Mouse (Mus musculus) limb, embryonic 15.5 days (tissue): ENCODE data around the gene Mre11a. TPM values are rescaled to one million over a fixed set of nuclear protein-coding genes. Genes with fewer than 3 reads are reported as not detected.

Source experiments
- ATAC-seq: fragments of 200-750 bp; cut with Nextera tagmentation; 2 replicates; pipeline ENCODE4 v1.8.0; 2017; ENCODE audit warnings: low read depth, moderate TSS enrichment; ENCODE audit not compliant: insufficient number of reproducible peaks, low FRiP score, low TSS enrichment
- H3K27ac ChIP-seq: fragments of 300-500 bp; sonication (generic); 2 replicates; pipeline ENCODE4 v1.5.1; 2015; ENCODE audit warnings: moderate library complexity, mild to moderate bottlenecking, inconsistent platforms
- H3K27me3 ChIP-seq: fragments of 300-500 bp; sonication (generic); 2 replicates; pipeline ENCODE4 v1.6.1; 2015; ENCODE audit warnings: inconsistent platforms
- H3K36me3 ChIP-seq: fragments of 300-500 bp; sonication (generic); 2 replicates; pipeline ENCODE4 v1.6.1; 2015; ENCODE audit warnings: inconsistent platforms
- H3K4me1 ChIP-seq: fragments of 300-500 bp; sonication (generic); 2 replicates; pipeline ENCODE4 v1.6.1; 2015; ENCODE audit warnings: inconsistent platforms
- H3K4me2 ChIP-seq: fragments of 300-500 bp; sonication (generic); 2 replicates; pipeline ENCODE4 v1.6.1; 2015; ENCODE audit warnings: mild to moderate bottlenecking, inconsistent platforms
- H3K4me3 ChIP-seq: fragments of 300-500 bp; sonication (generic); 2 replicates; pipeline ENCODE4 v1.5.1; 2015; ENCODE audit warnings: mild to moderate bottlenecking, inconsistent platforms
- H3K9ac ChIP-seq: fragments of 300-500 bp; sonication (generic); 2 replicates; pipeline ENCODE4 v1.6.1; 2015; ENCODE audit warnings: inconsistent platforms
- H3K9me3 ChIP-seq: fragments of 300-500 bp; sonication (generic); 2 replicates; pipeline ENCODE4 v1.6.1; 2016; ENCODE audit warnings: inconsistent platforms
- WGBS: fragments of 180-500 bp; shearing (Covaris S2); methylation state at CpG from one replicate; pipeline ENCODE4 v1.1.7; 2015; 5-methylcytosine and 5-hydroxymethylcytosine counted together
- polyA plus RNA-seq: library from polyadenylated mRNA; unstranded; fragments of >200 nt; fragmentation: Nextera tagmentation; extraction: Ambion mirVana; gene quantifications from 2 replicates; pipeline ENCODE4 v1.2.1, GENCODE M21; 2015

Gene Mre11a
- 19.8 and 21.5 TPM in 2 replicates for polyA plus RNA-seq

DNA sequence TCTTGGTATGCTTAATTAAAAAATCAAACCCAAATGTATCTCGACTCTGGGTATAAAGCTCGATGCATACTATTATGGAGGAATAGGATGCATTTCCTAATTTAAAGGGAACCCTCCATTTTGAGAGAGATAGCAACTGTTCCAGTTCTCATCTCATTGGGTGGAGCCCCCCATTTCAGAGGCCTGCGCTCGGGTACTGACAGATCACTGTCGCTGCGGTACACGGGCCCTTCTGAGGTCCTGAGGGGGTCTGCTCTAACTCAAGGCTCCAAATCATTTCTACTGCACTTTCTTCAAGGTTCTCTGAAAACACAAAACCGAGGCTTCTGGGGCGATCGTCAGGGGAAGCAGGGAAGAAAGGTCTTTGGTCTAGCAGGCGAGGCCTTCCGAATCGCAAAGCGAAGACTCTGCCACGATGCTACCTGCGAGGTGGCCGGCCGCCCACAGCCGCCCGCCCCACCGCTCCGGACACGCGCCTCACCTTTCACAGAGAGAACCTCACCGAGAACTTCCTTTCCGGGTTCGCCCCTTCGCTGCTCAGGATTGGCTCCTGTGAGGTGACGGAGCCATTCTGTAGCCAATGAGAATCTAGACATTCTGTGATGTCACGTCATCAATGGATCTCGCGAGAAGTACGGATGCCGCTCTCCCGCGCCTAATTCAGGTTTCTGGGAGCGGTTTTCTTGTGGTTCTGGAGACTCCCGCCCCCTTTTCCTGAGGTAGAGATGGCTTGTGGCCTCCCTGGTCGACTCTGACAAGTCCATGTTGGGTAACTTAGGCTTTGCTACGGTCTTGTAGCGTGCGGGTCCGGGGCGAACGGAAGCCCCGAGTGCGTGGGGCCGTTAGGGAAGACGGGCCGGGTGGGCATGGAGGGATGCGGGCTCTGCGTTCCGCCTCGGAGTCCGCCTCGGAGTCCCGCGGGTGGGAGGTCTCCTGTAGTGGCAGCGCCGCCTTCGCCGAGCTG is at the start of gene Mre11a, which contains the start of gene Ankrd49:
TSS of gene Mre11a (plus strand) at position 616 of the 964 bp plus-strand sequence.
TSS of gene Ankrd49 (minus strand) at position 818 of the 964 bp plus-strand sequence.
- H3K36me3 ChIP-seq = peaks cover 43% of the 10 kb centered on the region
- WGBS = under 1% methylated on average over 62 of the region's 62 CpGs

DNA sequence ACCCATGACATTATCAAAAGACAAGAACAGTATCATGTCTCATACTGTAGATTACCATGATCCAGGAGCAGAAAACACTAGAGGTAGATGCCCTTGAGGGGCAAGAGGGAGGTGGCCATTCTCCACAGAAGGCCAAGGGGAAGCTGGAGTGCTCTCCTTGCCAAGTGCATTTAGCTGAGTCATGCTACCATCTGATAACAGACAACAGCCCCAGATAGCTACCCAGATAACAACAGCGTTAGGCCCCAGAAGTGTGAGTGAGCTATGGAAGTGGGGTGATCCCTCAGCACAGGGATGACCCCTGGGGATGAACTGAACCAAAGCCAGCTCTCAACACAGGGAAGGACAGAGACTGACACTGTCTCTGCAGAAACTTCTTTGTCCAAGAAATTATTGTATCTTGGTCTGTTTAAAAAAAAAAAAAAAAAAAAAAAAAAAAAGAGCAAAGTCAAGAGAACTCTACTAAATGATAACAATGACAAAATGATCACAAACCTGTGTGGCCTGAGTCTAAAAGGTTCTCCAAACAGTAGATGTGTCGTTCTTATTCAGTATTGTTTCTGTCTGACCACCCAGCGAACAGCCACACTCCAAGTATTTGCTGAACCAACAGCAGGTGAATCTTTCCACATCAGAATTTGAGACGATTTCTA is 44.8 kb upstream of the Mre11a start:
- Histone ChIP-seq H3K4me2 (no peak overlapping the region), H3K36me3 (no peaks in the 10 kb centered on the region), H3K9ac (no peak overlapping the region), H3K27ac (no peak overlapping the region), H3K4me1 (no peaks in the 10 kb centered on the region), H3K4me3 (no peak overlapping the region), H3K9me3 (no peaks in the 10 kb centered on the region), H3K27me3 (no peaks in the 10 kb centered on the region)
- 77% methylated on average over 4 of the region's 4 CpGs for WGBS
- no peak for ATAC-seq

More for the DNA sequence above, at the start of gene Mre11a, which contains the start of gene Ankrd49:
- Histone ChIP-seq H3K4me3 (peak within 1 kb of the TSS; percentile 73), H3K27ac (peak within 1 kb of the TSS; percentile 97), H3K27me3 (no peaks in the 10 kb centered on the region), H3K9ac (peak within 1 kb of the TSS; percentile 76), H3K9me3 (no peaks in the 10 kb centered on the region), H3K4me1 (peaks cover 5% of the 10 kb centered on the region; the same call in 1 of the 2 replicates), H3K4me2 (peak within 1 kb of the TSS; percentile 54)
- peak; percentile 97 for ATAC-seq

DNA sequence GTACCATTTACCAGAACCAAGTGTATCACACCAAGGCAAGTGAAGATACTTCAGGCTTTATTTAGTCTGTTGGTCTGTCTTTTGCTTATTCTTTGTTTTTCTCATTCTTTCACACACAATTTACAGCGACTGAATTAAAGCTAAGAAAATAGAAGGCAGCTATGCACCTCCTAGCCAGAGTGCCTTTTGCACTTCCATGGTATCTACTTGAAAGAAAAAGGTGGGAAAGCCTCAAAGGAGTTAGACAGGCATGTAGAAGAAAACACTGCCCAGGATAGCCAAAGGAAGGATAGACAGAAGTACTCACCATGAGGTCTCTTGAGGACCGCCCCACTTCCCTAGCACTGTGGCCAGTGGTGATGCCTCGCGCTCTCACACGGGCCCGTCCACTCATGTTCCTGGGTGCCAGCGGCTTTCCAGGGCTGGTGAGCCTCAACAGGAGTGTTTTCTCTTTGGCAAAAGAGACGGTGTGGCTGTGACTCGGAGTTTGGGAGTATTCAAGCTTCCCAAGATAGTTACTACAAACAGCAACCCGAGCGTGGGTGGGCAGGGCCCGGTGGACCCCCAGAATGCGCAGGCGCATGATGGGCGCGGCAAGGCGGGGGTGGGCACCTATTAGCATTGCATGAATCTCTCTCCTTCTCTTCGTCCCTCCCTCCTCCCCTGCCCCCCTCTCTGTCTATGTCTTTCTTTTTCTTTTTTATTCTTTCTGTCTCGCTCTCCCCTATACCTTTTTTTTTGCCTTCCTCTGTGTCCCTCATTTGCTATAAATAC is 44.1 kb upstream of the Mre11a start, which contains the start of gene Piwil4:
TSS of gene Piwil4 (minus strand) at position 583 of the 774 bp plus-strand sequence.
- Histone ChIP-seq H3K9ac (no peak within 1 kb of the TSS), H3K27ac (no peak within 1 kb of the TSS), H3K4me3 (no peak within 1 kb of the TSS), H3K36me3 (no peaks in the 10 kb centered on the region), H3K9me3 (no peaks in the 10 kb centered on the region), H3K4me2 (no peak within 1 kb of the TSS), H3K4me1 (no peaks in the 10 kb centered on the region), H3K27me3 (no peaks in the 10 kb centered on the region)
- WGBS = 85% methylated on average over 19 of the region's 19 CpGs
- ATAC-seq = no peak

DNA sequence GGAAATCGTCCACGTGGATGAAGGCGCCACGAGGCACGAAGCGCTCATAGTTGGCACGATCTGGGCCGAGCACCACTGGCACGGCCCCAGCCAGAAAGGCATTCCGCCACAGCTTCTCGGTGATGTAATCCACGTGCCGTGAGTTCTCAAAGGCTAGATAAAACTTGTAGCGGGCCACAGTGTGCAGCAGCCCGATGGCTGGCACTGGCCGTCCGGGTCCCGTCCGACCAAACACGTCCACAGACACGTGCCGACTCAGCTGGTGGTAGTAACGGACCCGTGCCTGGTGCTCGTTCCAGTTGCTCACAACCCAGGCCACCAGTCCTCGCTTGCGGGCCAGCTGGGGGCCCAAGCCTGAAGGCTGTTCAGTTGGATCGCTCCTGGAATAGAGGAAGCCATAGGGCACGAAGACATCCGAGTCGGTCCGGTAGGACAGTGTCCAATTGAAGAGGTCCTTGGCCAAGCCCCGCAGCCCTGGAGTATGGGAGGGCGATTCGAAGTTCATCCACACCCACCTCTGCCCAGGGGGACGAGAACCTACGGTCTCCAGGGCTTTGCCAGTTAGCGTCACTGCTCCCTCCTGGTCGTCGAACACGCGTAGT is 33.5 kb upstream of the Mre11a start:
- 59% methylated on average over 42 of the region's 42 CpGs for WGBS
- Histone ChIP-seq H3K27ac (no peak overlapping the region), H3K9me3 (no peaks in the 10 kb centered on the region), H3K27me3 (no peaks in the 10 kb centered on the region), H3K4me3 (peak overlapping the region; percentile 54), H3K4me2 (peak overlapping the region; percentile 96), H3K36me3 (no peaks in the 10 kb centered on the region), H3K9ac (peak overlapping the region; percentile 56), H3K4me1 (peaks cover 14% of the 10 kb centered on the region)
- peak; percentile 38; the same call in 1 of the 2 replicates for ATAC-seq

DNA sequence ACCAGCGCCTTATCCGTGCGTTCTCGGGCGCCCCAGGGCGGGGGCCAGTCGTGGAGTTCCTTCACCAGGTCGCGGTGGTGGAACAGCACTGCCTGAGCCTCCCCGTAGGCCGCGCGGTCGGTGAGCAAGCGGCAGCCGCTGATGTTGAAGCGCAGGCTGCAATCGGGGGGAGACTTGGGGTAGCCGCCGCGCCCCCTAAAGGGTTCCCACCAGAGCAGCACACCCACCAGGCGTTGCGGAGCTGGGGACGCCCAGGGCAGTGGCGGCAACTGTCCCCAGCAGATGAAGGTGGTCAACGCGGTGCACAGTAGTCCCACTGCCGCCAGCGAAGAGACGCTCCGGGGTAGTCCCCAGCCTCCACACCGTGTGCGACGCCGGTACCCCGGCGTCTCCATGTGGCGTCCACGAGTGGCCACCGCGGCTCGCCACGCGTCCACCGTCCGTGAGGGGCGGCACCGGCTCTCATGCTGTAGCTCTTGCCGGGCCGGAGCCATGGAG is 32.9 kb upstream of the Mre11a start:
- peak overlapping the region; percentile 54 for H3K4me3 ChIP-seq
- peaks cover 14% of the 10 kb centered on the region for H3K4me1 ChIP-seq
- H3K27me3 ChIP-seq = no peaks in the 10 kb centered on the region
- H3K9ac ChIP-seq = peak overlapping the region; percentile 56
- peak overlapping the region; percentile 96 for H3K4me2 ChIP-seq
- no peak overlapping the region for H3K27ac ChIP-seq
- H3K9me3 ChIP-seq = no peaks in the 10 kb centered on the region
- H3K36me3 ChIP-seq = no peaks in the 10 kb centered on the region
- ATAC-seq = peak; percentile 56
- WGBS = 1% methylated on average over 46 of the region's 50 CpGs

DNA sequence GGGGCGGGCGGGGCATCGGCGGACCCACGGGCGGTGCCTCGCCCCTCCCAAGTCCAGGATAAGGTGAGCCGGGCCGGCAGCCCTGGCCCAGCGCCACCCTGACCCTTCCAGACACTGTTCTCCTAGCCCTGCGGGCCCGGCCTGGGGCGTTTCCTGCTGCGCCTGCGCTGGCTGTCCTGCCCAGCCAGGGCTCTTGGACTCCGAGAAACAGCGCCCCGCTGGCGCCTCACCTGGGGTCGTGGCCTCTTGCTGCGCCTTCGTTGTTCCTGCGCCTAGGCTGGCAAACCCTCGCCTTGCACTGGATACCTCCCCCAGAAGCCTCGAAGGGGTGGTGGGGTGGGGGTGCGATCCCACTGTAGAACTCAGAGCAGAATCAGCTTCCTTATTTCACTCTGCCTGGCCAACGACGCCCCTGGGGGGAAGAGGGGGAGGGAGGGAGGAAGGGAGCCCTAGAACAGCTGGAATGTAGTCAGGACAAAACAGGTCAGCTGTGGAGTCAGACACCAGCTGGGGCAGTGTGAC is 32.4 kb upstream of the Mre11a start, which contains the start of gene Fut4:
TSS of gene Fut4 (minus strand) at position 393 of the 522 bp plus-strand sequence.
- H3K36me3 ChIP-seq = no peaks in the 10 kb centered on the region
- H3K27ac ChIP-seq = no peak within 1 kb of the TSS
- H3K4me2 ChIP-seq = peak within 1 kb of the TSS; percentile 96
- under 1% methylated on average over 27 of the region's 28 CpGs for WGBS
- peak; percentile 49 for ATAC-seq
- H3K4me3 ChIP-seq = peak within 1 kb of the TSS; percentile 54
- H3K9ac ChIP-seq = peak within 1 kb of the TSS; percentile 56
- no peaks in the 10 kb centered on the region for H3K27me3 ChIP-seq
- H3K4me1 ChIP-seq = peaks cover 14% of the 10 kb centered on the region
- no peaks in the 10 kb centered on the region for H3K9me3 ChIP-seq

DNA sequence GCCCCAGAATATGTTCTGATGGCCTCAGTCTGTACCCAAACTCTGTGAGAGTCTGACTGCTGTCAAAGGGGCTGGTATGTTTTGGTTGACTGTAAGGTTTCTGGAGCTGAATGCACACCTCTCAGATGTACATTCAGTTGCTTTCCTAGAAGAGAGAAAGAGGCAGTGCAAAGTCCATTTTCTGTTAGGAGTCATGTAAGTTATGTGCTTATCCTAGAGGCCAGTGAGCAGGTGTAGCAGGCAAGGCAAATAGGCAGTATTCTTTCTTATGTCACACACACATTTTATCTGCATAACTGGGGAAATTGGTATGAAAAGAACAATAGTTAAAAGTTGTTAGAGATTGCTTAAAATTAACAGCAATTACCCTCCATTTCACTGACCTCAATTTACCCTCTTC is 30.5 kb upstream of the Mre11a start:
- H3K27me3 ChIP-seq = no peaks in the 10 kb centered on the region
- no peaks in the 10 kb centered on the region for H3K36me3 ChIP-seq
- no peak overlapping the region for H3K4me3 ChIP-seq
- no peaks in the 10 kb centered on the region for H3K9me3 ChIP-seq
- H3K9ac ChIP-seq = no peak overlapping the region
- H3K4me2 ChIP-seq = no peak overlapping the region
- no peak overlapping the region for H3K27ac ChIP-seq
- no peak for ATAC-seq
- peaks cover 14% of the 10 kb centered on the region for H3K4me1 ChIP-seq

DNA sequence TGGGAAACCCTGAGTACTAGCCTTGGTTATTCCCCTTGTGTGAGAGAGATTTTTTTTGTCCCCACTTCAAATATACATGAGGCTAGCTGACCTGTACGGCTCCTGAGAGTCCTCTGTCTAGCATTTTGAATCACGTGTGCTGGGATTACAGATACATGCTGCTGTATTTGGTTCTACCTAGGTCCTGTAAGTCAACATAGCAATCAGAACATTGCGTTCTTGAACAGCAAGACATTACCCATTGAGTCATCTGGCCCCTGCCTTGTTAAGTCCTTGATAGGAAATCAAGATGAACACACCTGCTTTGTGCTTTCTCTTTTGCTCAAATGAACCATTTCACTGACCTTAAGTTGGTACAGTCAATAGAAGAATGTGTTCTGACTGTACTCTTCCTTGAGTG is 30.0 kb upstream of the Mre11a start:
- Histone ChIP-seq H3K36me3 (no peaks in the 10 kb centered on the region), H3K27ac (no peak overlapping the region), H3K4me3 (no peak overlapping the region), H3K9me3 (no peaks in the 10 kb centered on the region), H3K9ac (no peak overlapping the region), H3K4me1 (peaks cover 14% of the 10 kb centered on the region), H3K4me2 (no peak overlapping the region), H3K27me3 (no peaks in the 10 kb centered on the region)
- 81% methylated on average over 3 of the region's 3 CpGs for WGBS
- ATAC-seq = no peak

DNA sequence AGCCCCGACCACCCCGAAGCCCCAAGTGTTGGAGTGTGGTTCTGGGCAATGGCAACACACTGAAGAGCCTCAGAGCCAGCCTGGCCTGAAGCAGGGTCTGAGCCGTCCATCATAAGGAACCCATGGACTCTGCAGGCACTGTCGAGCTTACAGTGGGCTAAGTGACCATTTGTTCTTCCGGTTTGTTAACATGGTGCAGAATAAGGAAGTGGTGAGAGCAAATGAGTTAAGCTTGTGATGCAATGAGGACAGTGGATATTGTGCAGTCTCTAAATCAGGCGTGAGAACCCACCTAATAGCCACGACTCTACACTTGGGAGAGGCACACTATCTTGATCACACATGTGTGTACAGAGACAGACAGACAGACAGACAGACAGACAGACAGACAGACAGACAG is 25.9 kb upstream of the Mre11a start:
- H3K9me3 ChIP-seq = no peaks in the 10 kb centered on the region
- H3K27me3 ChIP-seq = 0 out of 2 replicates have a peak, but pooled peaks cover 2% of the 10 kb centered on the region
- no peak overlapping the region for H3K4me2 ChIP-seq
- H3K27ac ChIP-seq = no peak overlapping the region
- ATAC-seq = no peak
- H3K4me1 ChIP-seq = no peaks in the 10 kb centered on the region
- no peaks in the 10 kb centered on the region for H3K36me3 ChIP-seq
- H3K9ac ChIP-seq = no peak overlapping the region
- 67% methylated on average over 7 of the region's 7 CpGs for WGBS
- H3K4me3 ChIP-seq = no peak overlapping the region

DNA sequence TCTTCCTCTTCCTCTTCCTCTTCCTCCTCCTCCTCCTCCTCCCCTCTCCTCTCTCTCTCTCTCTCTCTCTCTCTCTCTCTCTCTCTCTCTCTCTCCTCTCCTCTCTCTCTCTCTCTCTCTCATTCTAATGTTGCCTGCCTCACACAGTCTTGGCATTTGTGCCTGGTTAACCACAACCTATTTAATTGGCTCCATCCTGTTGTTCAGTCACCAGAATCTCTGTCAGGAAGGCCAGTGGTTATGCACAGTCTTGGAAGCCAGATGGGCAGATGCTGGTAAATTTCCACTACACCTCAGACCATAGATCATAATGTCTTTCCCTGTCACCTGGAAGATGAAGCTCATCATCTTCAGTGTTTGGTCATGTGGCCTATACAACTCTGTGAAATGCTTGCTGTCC is 25.2 kb upstream of the Mre11a start:
- Histone ChIP-seq H3K27me3 (0 out of 2 replicates have a peak, but pooled peaks cover 2% of the 10 kb centered on the region), H3K9ac (no peak overlapping the region), H3K4me3 (no peak overlapping the region), H3K4me1 (no peaks in the 10 kb centered on the region), H3K9me3 (no peaks in the 10 kb centered on the region), H3K36me3 (no peaks in the 10 kb centered on the region), H3K4me2 (no peak overlapping the region), H3K27ac (no peak overlapping the region)
- ATAC-seq = no peak

DNA sequence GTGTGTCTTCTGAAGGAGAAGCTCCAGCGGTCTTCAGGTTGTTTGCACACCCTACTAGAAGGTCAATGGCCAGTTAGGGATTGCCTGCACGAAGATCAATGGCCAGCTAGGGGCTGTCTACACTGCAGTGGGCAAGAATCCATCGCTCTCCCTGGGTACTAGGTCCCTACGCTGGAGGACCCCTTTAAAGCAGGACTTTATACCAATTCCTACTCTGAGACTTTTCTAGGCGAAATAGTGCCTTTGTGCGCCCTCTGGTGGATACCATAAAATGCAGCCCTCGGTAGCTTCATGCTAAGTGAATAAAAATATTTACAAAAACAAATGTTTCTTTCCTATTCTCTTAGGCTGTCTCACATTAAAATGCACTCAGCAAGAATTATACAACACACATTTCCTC is 19.7 kb upstream of the Mre11a start:
- no peaks in the 10 kb centered on the region for H3K9me3 ChIP-seq
- H3K9ac ChIP-seq = no peak overlapping the region
- H3K4me3 ChIP-seq = no peak overlapping the region
- no peak overlapping the region for H3K27ac ChIP-seq
- peaks cover 5% of the 10 kb centered on the region; the same call in 1 of the 2 replicates for H3K4me1 ChIP-seq
- no peaks in the 10 kb centered on the region for H3K36me3 ChIP-seq
- ATAC-seq = no peak
- H3K27me3 ChIP-seq = peaks cover 8% of the 10 kb centered on the region; the same call in 1 of the 2 replicates
- WGBS = 23% methylated on average over 7 of the region's 7 CpGs
- H3K4me2 ChIP-seq = no peak overlapping the region
